Mouse (Mus musculus) megakaryocyte-erythroid progenitor cell, adult 5-6 weeks (primary cell): Measurements from ENCODE around the gene Ptpn1. TPM values are rescaled to one million over a fixed set of nuclear protein-coding genes. Genes with fewer than 3 reads are reported as not detected.
A peak's percentile ranks its signal among the peaks of the same experiment; 100 is the strongest.

Experiments used
- ATAC-seq: replicated peaks from 2 replicates; pipeline ENCODE4 v1.8.0; 2016; ENCODE audit warnings: mild to moderate bottlenecking, inconsistent platforms; ENCODE audit not compliant: severe bottlenecking, poor library complexity, low FRiP score, low TSS enrichment
- total RNA-seq, 2 experiments: library from RNA; stranded (forward) in 1 of 2; stranded (reverse) in 1 of 2; fragments of 200-1000, 215-1000 nt in 1 of 2; fragments of >200 nt in 1 of 2; fragmentation: Nextera tagmentation in 1 of 2; gene quantifications; 2 replicates each; pipeline ENCODE4 v1.2.3; 2014 to 2017

Ptpn1 gene
- total RNA-seq, 2 experiments from 2014 or later = 29.1 to 31.9 TPM

GRCm38 (mm10) chr2:167962347-167962746 is 30.5 kb downstream of the Ptpn1 start:
- ATAC-seq = no peak

- no peak for ATAC-seq
These were observed 31.3 kb downstream of the Ptpn1 start for GRCm38 (mm10) chr2:167963176-167963575.

GRCm38 (mm10) chr2:167963778-167964300 is 32.0 kb downstream of the Ptpn1 start:
- no peak for ATAC-seq

GRCm38 (mm10) chr2:167964320-167964719 is 32.5 kb downstream of the Ptpn1 start:
- no peak for ATAC-seq

GRCm38 (mm10) chr2:167965911-167966310 is 34.1 kb downstream of the Ptpn1 start:
- ATAC-seq = no peak

GRCm38 (mm10) chr2:167968504-167968903 is 36.6 kb downstream of the Ptpn1 start:
- ATAC-seq = no peak

- no peak for ATAC-seq
These were observed 38.1 kb downstream of the Ptpn1 start for GRCm38 (mm10) chr2:167969851-167970541.

- no peak for ATAC-seq
These were observed 40.3 kb downstream of the Ptpn1 start for GRCm38 (mm10) chr2:167972146-167972545.

- ATAC-seq = no peak
These were observed 41.0 kb downstream of the Ptpn1 start for GRCm38 (mm10) chr2:167972809-167973208.

- ATAC-seq = no peak
These were observed 43.9 kb downstream of the Ptpn1 start for GRCm38 (mm10) chr2:167975746-167976145.

GRCm38 (mm10) chr2:167978271-167978670 is 46.4 kb downstream of the Ptpn1 start:
- ATAC-seq = no peak

GRCm38 (mm10) chr2:167980391-167980790 is 48.5 kb downstream of the Ptpn1 start:
- ATAC-seq = no peak

GRCm38 (mm10) chr2:167982646-167983045 is 50.8 kb downstream of the Ptpn1 start:
- no peak for ATAC-seq

- ATAC-seq = no peak
These were observed 52.5 kb downstream of the Ptpn1 start for GRCm38 (mm10) chr2:167984371-167984770.

- ATAC-seq = no peak
These were observed 53.1 kb downstream of the Ptpn1 start for GRCm38 (mm10) chr2:167984946-167985345.

- ATAC-seq = no peak
These were observed 54.9 kb downstream of the Ptpn1 start for GRCm38 (mm10) chr2:167986762-167987161.

GRCm38 (mm10) chr2:167987640-167988039 is 55.8 kb downstream of the Ptpn1 start:
- 0 out of 2 replicates have a peak, but pooled peaks have one; percentile 34 for ATAC-seq

- peak; percentile 60 for ATAC-seq
These were observed 57.5 kb downstream of the Ptpn1 start for GRCm38 (mm10) chr2:167989310-167989709.

- ATAC-seq = no peak
These were observed 61.4 kb downstream of the Ptpn1 start for GRCm38 (mm10) chr2:167993260-167993659.

GRCm38 (mm10) chr2:167995870-167996635 is 64.2 kb downstream of the Ptpn1 start:
- no peak for ATAC-seq
